Mouse (Mus musculus): ENCODE measurements at regions not wholly inside any gene's neighbourhood (a gene's known extent, or its start where the extent isn't known, plus 50 kb on each side); places are given as distances from the start of the nearest gene placed in this dataset.
"Not testable (repeated sequence)": the region's sequence is repeated elsewhere in the genome, so short reads cannot be mapped to it uniquely, and the experiment has no call there.

- no peak for DNase-seq
- intact Hi-C loops (cut with DNase I), result no loop called here
Measured at GRCm38 (mm10) chr13:50092537-50092936, 157.6 kb downstream of the Gm906 start.

DNA sequence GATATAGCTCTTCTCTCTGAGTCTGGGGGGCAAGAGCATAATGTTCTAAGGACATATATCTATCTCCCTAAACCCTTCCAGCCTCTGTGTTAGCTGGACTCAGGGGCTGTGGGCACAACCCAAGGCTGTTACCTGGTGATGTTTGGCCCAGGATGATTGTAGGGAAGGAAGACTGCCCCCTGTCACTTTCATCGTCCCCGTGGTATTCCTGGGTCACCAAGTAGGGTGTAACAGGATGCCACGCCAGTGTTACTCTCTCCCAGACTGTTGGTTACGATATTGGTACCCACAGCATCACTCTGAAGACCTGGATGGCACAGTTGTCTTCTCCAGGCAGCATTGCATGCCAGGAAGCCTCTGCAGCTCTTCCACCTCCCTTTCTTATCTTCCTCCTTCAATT is 185.3 kb downstream of the Gm906 start:
- DNase-seq, result no peak

GRCm38 (mm10) chr13:50064365-50064764 is 185.7 kb downstream of the Gm906 start:
- intact Hi-C loops (cut with DNase I); DNase-seq: not testable (repeated sequence)

More for the DNA sequence above, 185.3 kb downstream of the Gm906 start:
- intact Hi-C loops (cut with DNase I), result no loop called here

DNA sequence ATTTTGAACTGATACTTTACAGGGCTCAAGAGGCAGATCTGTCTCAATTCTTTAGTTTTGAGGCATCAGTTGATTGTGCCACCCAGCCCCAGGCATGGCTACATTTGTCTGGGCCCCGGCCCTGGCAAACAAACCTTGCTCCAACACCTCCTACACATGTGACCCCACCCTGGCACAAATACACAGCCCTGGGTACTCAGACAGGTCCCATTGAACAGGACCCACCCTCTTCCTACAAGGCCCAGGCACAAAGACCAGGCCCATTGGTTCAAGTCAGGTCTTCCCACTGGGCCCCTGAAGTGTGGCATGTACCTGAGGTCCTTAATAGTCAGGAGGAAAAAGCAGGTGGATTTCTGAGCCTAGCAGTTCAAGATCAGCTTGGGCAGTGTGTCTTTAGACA is 190.4 kb downstream of the Gm906 start:
- intact Hi-C loops (cut with DNase I); DNase-seq: not testable (repeated sequence)

GRCm38 (mm10) chr13:50059054-50059453 is 191.1 kb downstream of the Gm906 start:
- intact Hi-C loops (cut with DNase I); DNase-seq: not testable (repeated sequence)

DNA sequence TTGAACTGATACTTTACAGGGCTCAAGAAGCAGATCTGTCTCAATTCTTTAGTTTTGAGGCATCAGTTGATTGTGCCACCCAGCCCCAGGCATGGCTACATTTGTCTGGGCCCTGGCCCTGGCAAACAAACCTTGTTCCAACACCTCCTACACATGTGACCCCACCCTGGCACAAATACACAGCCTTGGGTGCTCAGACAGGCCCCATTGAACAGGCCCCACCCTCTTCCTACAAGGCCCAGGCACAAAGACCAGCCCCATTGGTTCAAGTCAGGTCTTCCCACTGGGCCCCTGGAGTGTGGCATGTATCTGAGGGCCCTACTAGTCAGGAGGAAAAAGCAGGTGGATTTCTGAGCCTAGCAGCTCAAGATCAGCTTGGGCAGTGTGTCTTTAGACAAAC is 198.4 kb downstream of the Gm906 start:
- intact Hi-C loops (cut with DNase I); DNase-seq: not testable (repeated sequence)

DNA sequence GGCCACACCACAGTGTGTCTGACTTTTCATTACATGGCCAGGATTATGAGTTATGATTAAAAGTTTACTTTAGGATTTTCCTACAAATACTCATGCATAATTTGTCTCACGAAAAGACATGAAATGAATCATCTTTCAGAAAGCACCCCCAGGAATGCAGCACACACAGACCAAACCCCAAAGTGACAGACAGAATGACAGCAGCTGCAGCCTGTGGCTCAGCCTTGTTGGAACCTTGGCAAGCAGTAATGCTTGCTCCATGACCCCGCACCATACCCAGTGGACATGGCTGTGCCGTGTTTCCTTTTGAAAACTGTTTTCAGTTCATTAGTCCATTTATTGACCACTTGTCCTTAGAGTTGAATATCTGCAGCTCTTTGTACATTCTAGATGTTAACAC is 199.0 kb downstream of the Gm906 start:
- intact Hi-C loops (cut with DNase I); DNase-seq: not testable (repeated sequence)

DNA sequence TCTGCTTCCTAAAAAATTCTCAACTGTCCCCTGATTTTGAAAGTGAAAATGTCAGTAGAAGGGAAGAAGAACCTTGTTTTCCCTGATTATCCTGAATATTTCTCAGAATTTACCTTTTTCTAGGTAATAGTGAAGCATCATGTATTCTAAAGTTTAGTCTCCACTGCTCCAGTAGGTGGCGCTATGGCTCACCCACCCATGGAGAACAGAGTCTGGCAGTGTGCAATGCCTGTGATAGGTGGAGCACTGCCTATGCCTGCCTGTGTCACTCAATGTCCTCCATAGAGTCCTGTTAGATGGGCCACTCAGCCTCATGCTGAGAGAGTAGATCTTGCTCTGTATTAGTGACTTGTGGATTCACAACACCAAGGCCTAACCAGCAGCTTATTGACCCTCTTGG is 218.4 kb downstream of the Gm906 start:
- no peak for DNase-seq
- intact Hi-C loops (cut with DNase I), result loop anchor here (2.0 kb wide), 1 partner anchor 295 kb away; no protein-coding TSS in a partner anchor

DNA sequence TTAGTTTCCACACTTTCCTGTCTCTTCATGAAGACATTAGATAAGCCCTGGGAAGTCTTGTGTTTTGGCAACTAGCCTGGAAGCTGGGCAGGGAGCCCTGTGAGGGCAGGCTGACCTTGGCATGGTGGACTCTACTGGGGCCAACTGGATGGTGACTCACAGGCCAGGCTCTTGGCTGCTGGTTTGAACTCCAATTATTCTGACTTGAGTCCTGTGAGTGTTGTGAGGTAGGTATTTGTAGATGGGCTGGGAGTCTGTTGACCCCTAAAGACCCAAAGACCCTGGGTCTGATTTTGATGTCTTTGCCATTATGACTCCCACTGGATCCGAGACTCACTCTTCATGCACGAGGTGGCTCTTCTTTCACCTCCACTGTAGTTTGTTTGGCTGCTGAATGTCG is 208.9 kb upstream of the Gm30302 start:
- DNase-seq; intact Hi-C loops (cut with DNase I): not testable (repeated sequence)

DNA sequence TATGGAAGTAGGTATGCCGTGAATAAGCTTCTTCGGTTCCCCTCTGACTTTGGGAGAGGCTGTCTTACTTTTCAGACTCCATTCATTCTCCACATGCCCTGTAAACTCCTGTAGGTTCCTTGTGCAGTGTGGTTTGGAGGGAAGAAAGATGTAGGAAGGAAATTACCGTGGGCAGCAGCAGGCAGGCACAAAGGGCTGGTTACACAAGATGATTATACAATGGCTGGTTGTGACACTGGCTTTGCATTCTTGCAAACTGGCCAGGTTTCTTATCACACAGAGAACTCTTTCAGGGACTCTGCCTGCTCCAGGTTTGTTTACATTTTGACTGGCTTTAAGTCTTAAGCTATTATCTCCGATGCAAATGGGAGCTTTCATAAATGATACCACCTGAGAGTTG is 167.3 kb upstream of the Gm30302 start:
- intact Hi-C loops (cut with DNase I); DNase-seq: not testable (repeated sequence)

DNA sequence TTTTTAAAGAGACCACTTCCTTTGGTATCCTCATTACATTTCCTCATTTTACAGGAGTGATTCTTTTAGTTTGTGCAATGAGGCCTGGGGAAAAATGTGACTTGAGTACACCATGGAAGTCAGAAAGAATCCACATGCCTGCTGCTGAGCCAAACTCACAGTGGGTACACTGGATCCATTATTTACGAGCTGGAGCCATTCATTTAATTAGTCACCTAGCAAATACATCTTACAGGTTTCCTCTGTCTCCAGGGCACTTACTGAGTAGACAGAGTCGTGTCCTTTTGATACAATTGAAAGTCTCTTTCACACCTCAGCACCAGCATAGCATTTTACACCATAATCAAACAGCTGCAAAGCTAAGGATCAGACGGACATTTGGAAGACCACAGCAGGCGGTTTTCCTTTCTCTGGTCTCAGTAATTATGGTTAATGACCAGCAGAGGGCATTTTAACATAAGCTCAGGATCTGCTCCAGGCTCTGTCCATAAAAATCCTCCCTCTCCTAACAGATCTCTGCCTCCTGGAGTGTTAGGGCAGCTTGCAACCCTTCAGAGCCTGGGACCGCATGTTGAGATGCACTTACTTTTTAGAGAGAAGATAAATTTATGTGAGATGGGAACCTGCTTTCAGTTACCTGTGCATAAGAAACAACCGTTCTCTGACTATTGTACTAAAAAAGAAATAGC is 159.3 kb upstream of the Gm30302 start:
- intact Hi-C loops (cut with DNase I); DNase-seq: not testable (repeated sequence)

DNA sequence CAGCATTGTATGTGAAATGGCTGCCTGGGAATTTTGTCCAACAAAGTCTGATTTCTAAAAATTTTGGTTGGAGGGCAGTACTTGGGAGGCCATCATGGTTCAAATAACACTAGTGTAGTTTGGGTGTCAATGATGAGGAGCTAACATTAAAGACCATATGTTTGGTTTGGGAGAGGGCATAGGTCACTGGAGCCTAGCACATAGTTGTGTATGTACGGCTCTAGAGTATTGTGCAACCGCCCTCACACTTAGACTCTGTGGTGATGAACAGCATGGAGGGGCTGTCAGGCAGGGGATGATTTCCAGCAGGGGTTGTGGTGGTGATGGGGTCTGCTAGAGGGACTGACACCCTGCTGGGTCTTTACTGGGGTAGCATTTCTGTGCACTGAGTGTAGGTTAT is 117.0 kb upstream of the Gm30302 start:
- intact Hi-C loops (cut with DNase I), result no loop called here
- DNase-seq, result no peak
